Comparison of ENCODE assay signal across 23 mouse cellular contexts in the genomic region with DNA sequence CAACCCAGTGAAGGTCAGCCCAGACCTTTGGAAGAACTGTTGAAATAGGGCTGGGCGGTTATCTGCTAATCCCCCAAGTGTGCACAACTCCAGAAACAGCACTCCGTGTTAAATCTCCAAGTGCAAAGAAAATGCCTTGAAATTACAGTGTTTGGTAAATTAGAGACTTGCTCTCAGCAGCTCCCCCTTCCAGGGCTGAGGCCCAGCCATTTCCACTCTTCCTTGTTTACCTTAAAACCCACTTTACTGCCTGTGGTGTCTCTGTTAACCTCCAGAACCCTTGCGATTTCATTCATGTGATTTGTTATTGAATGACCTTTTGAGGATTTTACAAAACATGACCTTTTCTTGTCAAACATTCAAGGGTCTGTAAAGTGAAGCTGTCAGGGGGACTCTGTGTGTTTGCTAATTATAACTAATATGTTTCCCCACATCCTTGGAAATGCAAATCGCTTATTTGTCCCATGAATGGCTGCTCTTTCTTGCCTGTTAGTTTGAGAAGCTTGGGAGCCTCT.
DNase-seq lines count a peak whose midpoint lies in the region; ATAC-seq and TF ChIP-seq lines count a peak whose summit lies in the region.
"Had no signal": no experiment of that assay in that cellular context is flagged by ENCODE, and none has a peak within 500 bp of the region (broad histone marks: within the 10 kb centered on the region; RNA-seq: fewer than 3 reads in every experiment).

No protein-coding gene starts in this region.

- TF ChIP-seq CTCF in intestine, postnatal 0 days (IDR thresholded peaks at IDR 0.05; ENCODE audit: low read depth), result no peak
- no peak for TF ChIP-seq CTCF in brain, embryonic 14.5 days (IDR thresholded peaks at IDR 0.05; ENCODE audit: borderline replicate concordance, extremely low read depth, insufficient read depth, insufficient read length)

- H3K36me3 ChIP-seq in forebrain, embryonic 14.5 days (ENCODE audit: control insufficient read depth, insufficient read depth, low read length), result no peaks in the 10 kb centered on the region
- no peaks in the 10 kb centered on the region for H3K36me3 ChIP-seq in forebrain, embryonic 16.5 days (ENCODE audit: control insufficient read depth, insufficient read depth)
- H3K36me3 ChIP-seq in intestine, embryonic 15.5 days, result no peaks in the 10 kb centered on the region
- no peaks in the 10 kb centered on the region for H3K36me3 ChIP-seq in intestine, postnatal 0 days (ENCODE audit: control insufficient read depth, insufficient read depth)
- H3K36me3 ChIP-seq in embryonic facial prominence, embryonic 10.5 days (replicated peaks), result no peaks in the 10 kb centered on the region
- H3K36me3 ChIP-seq: embryonic facial prominence, embryonic 15.5 days; heart, embryonic 15.5 days; liver, embryonic 12.5 days; midbrain, embryonic 12.5 days; neural tube, embryonic 12.5 days had no signal

- no peak for TF ChIP-seq POLR2A in brain, embryonic 14.5 days (IDR thresholded peaks at IDR 0.05; ENCODE audit: borderline replicate concordance, extremely low read depth, insufficient read depth, insufficient read length, poor library complexity, severe bottlenecking)

- no peak overlapping the region for H3K4me3 ChIP-seq in forebrain, embryonic 14.5 days (ENCODE audit: low read depth, low read length)
- H3K4me3 ChIP-seq in forebrain, embryonic 16.5 days (replicated peaks; ENCODE audit: low read length), result no peak overlapping the region
- H3K4me3 ChIP-seq in intestine, embryonic 15.5 days (replicated peaks), result no peak overlapping the region
- H3K4me3 ChIP-seq in intestine, postnatal 0 days (ENCODE audit: low read depth, low read length), result no peak overlapping the region
- no peak overlapping the region for H3K4me3 ChIP-seq in embryonic facial prominence, embryonic 10.5 days
- H3K4me3 ChIP-seq: embryonic facial prominence, embryonic 15.5 days; heart, embryonic 15.5 days; liver, embryonic 12.5 days; midbrain, embryonic 12.5 days; neural tube, embryonic 12.5 days had no signal

- DNase-seq in forebrain, embryonic 14.5 days (ENCODE audit: low spot score), result peak; percentile 53
- peak; percentile 74 for DNase-seq in brain, embryonic 14.5 days (ENCODE audit: low read depth)
- DNase-seq in embryonic facial prominence, embryonic 10.5 days (ENCODE audit: low spot score), result peak; percentile 15
- no peak for DNase-seq in liver
- DNase-seq: adrenal gland, postnatal 25 days; cerebellum, adult 11 months; cerebellum, adult 9-11 months; gastrocnemius, postnatal 10 days; heart, adult 18-20 months; heart, postnatal 36 days; kidney, postnatal 10 days; lung, adult 18-20 months; lung, postnatal 10 days had no signal

- peaks cover 69% of the 10 kb centered on the region for H3K27me3 ChIP-seq in forebrain, embryonic 14.5 days (replicated peaks; ENCODE audit: control insufficient read depth, insufficient read depth, low read length)
- H3K27me3 ChIP-seq in forebrain, embryonic 16.5 days (replicated peaks; ENCODE audit: control insufficient read depth, insufficient read depth, low read length), result peaks cover 51% of the 10 kb centered on the region
- no peaks in the 10 kb centered on the region for H3K27me3 ChIP-seq in intestine, embryonic 15.5 days (replicated peaks)
- H3K27me3 ChIP-seq in intestine, postnatal 0 days (replicated peaks; ENCODE audit: control insufficient read depth, insufficient read depth, low read length), result no peaks in the 10 kb centered on the region
- peaks cover 72% of the 10 kb centered on the region for H3K27me3 ChIP-seq in embryonic facial prominence, embryonic 10.5 days (replicated peaks; ENCODE audit: low read depth, poor library complexity, severe bottlenecking)
- H3K27me3 ChIP-seq: embryonic facial prominence, embryonic 15.5 days; heart, embryonic 15.5 days; liver, embryonic 12.5 days had no signal

- no peak overlapping the region for H3K27ac ChIP-seq in forebrain, embryonic 14.5 days (ENCODE audit: low read depth, low read length)
- H3K27ac ChIP-seq in forebrain, embryonic 16.5 days (ENCODE audit: low read length), result no peak overlapping the region
- H3K27ac ChIP-seq in intestine, embryonic 15.5 days, result no peak overlapping the region
- H3K27ac ChIP-seq in intestine, postnatal 0 days (ENCODE audit: low read depth, low read length), result no peak overlapping the region
- no peak overlapping the region for H3K27ac ChIP-seq in embryonic facial prominence, embryonic 10.5 days (replicated peaks)
- H3K27ac ChIP-seq: embryonic facial prominence, embryonic 15.5 days; hindbrain, postnatal 0 days; liver, embryonic 12.5 days; midbrain, embryonic 12.5 days; neural tube, embryonic 12.5 days had no signal

- 4% methylated on average over 4 of the region's 4 CpGs for WGBS in forebrain, embryonic 14.5 days
- 8% methylated on average over 4 of the region's 4 CpGs for WGBS in forebrain, embryonic 16.5 days
- 33% methylated on average over 4 of the region's 4 CpGs for WGBS in intestine, embryonic 15.5 days
- 51% methylated on average over 4 of the region's 4 CpGs for WGBS in intestine, postnatal 0 days
- 39% methylated on average over 4 of the region's 4 CpGs for WGBS in embryonic facial prominence, embryonic 10.5 days

- no peak overlapping the region for H3K9ac ChIP-seq in forebrain, embryonic 14.5 days (ENCODE audit: low read length)
- no peak overlapping the region for H3K9ac ChIP-seq in forebrain, embryonic 16.5 days (replicated peaks; ENCODE audit: low read depth, low read length)
- no peak overlapping the region for H3K9ac ChIP-seq in intestine, embryonic 15.5 days
- no peak overlapping the region for H3K9ac ChIP-seq in intestine, postnatal 0 days (ENCODE audit: low read depth, low read length)
- H3K9ac ChIP-seq: embryonic facial prominence, embryonic 15.5 days; heart, embryonic 15.5 days; liver, embryonic 12.5 days; midbrain, embryonic 12.5 days; neural tube, embryonic 12.5 days had no signal

- H3K9me3 ChIP-seq in forebrain, embryonic 14.5 days (replicated peaks; ENCODE audit: control insufficient read depth, low read length), result no peaks in the 10 kb centered on the region
- no peaks in the 10 kb centered on the region for H3K9me3 ChIP-seq in forebrain, embryonic 16.5 days (ENCODE audit: control insufficient read depth, low read length)
- H3K9me3 ChIP-seq in intestine, embryonic 15.5 days, result no peaks in the 10 kb centered on the region
- H3K9me3 ChIP-seq in intestine, postnatal 0 days (ENCODE audit: control insufficient read depth), result no peaks in the 10 kb centered on the region
- no peaks in the 10 kb centered on the region for H3K9me3 ChIP-seq in embryonic facial prominence, embryonic 10.5 days
- H3K9me3 ChIP-seq: embryonic facial prominence, embryonic 15.5 days; heart, embryonic 15.5 days; liver, embryonic 12.5 days; midbrain, embryonic 12.5 days; neural tube, embryonic 12.5 days had no signal

- no peak overlapping the region for H3K4me2 ChIP-seq in forebrain, embryonic 14.5 days (ENCODE audit: low read length)
- no peak overlapping the region for H3K4me2 ChIP-seq in forebrain, embryonic 16.5 days (ENCODE audit: low read length)
- H3K4me2 ChIP-seq in intestine, embryonic 15.5 days (replicated peaks), result no peak overlapping the region
- no peak overlapping the region for H3K4me2 ChIP-seq in intestine, postnatal 0 days (replicated peaks; ENCODE audit: low read depth)
- H3K4me2 ChIP-seq: embryonic facial prominence, embryonic 15.5 days; heart, embryonic 15.5 days; liver, embryonic 12.5 days; midbrain, embryonic 12.5 days; neural tube, embryonic 12.5 days had no signal

- H3K4me1 ChIP-seq in forebrain, embryonic 14.5 days (ENCODE audit: control insufficient read depth, insufficient read depth, low read length), result peaks cover 5% of the 10 kb centered on the region; the same call in 1 of the 2 replicates
- peaks cover 11% of the 10 kb centered on the region for H3K4me1 ChIP-seq in forebrain, embryonic 16.5 days (replicated peaks; ENCODE audit: control insufficient read depth, insufficient read depth, low read length)
- peaks cover 18% of the 10 kb centered on the region for H3K4me1 ChIP-seq in intestine, embryonic 15.5 days (replicated peaks)
- H3K4me1 ChIP-seq in intestine, postnatal 0 days (replicated peaks; ENCODE audit: control insufficient read depth, insufficient read depth, low read length), result peaks cover 4% of the 10 kb centered on the region; the same call in 1 of the 2 replicates
- H3K4me1 ChIP-seq in embryonic facial prominence, embryonic 10.5 days, result peaks cover 48% of the 10 kb centered on the region

- ATAC-seq in forebrain, embryonic 14.5 days, result no peak
- no peak for ATAC-seq in forebrain, embryonic 16.5 days
- 0 out of 2 replicates have a peak, but pooled peaks have one; percentile 23 for ATAC-seq in intestine, embryonic 15.5 days
- no peak for ATAC-seq in intestine, postnatal 0 days
- ATAC-seq: CD4-positive, CD25-positive, alpha-beta regulatory T cell, adult 4 months; hindbrain, postnatal 0 days; liver, embryonic 12.5 days had no signal
